Mouse (Mus musculus) T-cell, adult 2 months (primary cell): ENCODE measurements around the gene Zfp386.

Experiments
- DNase-seq: peaks from one replicate; pipeline ENCODE4 v3.0.0; 2022; ENCODE audit warnings: low spot score

Zfp386 gene

DNA sequence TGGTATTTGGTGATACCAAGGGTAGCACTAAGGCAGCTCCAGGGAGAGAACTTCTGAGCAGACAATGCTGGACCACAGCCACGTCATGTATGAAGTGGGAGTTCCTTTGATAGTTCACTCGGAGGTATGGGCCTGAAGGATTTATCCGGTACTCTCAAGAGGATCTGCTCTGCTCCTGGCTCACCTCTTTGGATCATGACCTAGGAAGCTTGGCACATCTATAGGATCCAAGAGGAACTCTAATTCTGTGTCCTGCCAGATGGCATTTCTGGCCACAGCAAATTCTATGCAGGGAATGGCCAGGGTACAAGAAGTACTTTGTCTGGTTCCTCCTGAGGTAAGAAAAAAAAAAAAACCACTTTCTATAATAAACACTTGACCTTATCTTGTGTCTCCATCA lies 42.3 kb downstream of the Zfp386 start:
- DNase-seq, result no peak

- DNase-seq, result no peak
Measured at GRCm38 (mm10) chr12:116094765-116095555, 47.4 kb downstream of the Zfp386 start.

DNA sequence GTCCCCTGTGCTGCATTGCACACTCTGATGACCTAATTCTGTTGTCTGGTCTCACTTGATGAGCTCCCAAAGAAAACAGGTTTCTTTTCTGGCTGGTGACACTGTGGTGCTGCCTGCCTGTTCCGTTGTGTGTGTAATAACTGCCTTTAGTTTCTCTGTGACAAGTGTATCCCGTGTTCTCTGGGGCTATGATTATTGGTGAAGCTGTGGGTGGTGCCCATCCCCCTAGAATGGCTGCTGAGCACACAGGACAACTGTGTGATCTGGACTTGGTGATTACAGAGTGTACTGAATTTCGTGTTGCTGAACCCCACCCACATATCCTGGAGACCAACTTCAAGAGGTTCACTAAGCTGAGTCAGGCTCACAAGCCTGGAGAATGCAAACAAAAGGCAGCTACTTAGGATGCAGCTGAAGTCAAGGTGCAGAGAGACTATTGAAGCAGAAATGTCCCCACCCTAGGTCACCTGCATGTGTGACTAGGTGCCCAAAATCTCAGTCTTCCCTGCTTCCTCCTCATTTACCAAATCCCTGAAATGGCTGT lies 48.9 kb downstream of the Zfp386 start:
- no peak for DNase-seq

- no peak for DNase-seq
Measured at GRCm38 (mm10) chr12:116097166-116097565, 49.6 kb downstream of the Zfp386 start.

- DNase-seq, result no peak
Measured at GRCm38 (mm10) chr12:116101945-116102344, 54.4 kb downstream of the Zfp386 start.

DNA sequence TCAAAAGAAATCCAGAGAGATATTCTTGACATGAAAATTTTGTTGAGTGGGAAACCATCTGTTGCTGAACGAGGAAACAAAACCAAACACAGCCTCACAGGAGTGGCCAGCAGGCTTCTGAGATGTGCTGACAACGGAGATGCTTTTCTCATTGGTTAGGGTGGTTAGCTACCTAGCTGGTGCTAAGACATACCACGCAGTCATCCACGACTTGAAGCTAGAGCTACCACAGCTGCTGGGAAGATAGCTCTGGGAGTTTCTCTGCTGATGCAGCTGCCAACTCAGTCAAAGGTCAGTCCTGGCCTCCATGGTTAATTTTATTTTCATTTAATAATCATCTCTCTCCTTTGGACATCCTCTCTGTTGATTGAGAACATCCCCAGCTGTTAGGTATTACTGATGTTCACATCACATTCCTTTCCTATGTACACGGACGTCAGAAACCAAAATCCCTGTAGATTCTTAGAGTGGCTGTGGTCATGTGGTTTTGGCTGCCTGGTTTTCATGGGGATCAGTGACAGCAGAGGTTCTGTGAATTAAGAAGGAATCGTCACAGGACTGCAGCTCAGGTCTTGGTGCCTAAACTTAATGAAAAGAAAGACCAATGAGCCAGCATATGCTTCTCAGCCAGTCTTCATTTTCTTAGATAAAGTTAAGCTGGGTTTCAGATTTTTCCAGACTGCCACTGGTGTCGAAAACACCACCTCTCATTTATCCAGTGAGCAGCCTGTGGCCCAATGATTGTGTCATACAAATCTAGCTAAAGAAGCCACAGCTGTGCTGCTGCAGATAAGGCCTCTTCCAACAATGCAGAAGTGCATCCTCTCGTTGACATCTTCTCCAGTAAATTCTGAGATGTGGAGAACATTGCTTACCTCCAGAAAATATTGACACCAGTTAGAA lies 62.2 kb downstream of the Zfp386 start:
- no peak for DNase-seq

GRCm38 (mm10) chr12:116111007-116111694 lies 63.6 kb downstream of the Zfp386 start:
- no peak for DNase-seq
